Mouse (Mus musculus): ENCODE data around the gene Eml1.

DNA sequence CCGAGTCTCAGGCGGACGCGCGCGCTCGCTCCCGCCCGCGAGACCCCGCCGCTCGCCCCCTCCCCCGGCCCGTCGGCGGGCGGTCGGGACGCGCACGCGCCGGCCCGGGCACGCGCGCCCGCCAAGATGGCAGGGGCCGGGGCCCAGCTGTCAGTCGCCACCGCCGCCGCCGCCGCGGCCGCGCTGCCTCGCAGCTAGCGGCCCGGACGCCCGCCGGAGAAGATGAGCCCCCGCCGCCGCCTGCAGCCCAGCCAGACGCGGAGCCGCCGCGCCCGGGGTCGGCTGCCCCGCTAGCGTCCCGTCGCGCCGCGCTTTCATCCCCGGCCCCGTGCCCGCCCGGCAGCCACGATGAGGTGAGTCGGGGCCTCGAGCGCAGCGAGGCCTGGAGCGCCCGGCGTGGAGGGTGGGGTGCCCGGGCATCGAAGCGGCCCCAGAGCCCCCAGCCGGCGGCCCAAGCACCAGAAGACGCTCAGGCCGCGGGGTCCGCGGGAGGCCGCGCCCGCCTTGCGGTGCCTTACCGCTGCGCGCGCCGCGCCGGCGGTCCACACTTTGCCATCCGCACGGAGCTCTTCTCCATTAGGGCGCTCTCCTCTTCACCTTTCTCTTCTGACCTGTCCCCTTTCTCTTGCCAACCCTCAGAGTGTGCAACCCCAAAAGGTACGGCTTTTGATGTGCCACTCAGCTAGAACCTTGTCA is 184.3 kb downstream of the Eml1 start:
- TF ChIP-seq TAL1 (IDR thresholded peaks at IDR 0.05; ENCODE audit: low read length) (no peak), GATA1 (IDR thresholded peaks at IDR 0.05; ENCODE audit: low read length) (no peak)

Data from erythroblast, embryonic 14.5 days (primary cell).